Mouse (Mus musculus) myocyte (in vitro differentiated cells): ENCODE measurements around the gene Cdc6. TPM values are rescaled to one million over a fixed set of nuclear protein-coding genes. Genes with fewer than 3 reads are reported as not detected.

Source experiments
- H3K27me3 ChIP-seq: one replicate; pipeline ENCODE4 v1.6.1; 2011; ENCODE audit not compliant: control insufficient read depth, insufficient read depth, insufficient read length
- H3K36me3 ChIP-seq: one replicate; pipeline ENCODE4 v1.6.1; 2011; ENCODE audit not compliant: control insufficient read depth, insufficient read depth
- H3K4me2 ChIP-seq: one replicate; pipeline ENCODE4 v1.6.1; 2011; ENCODE audit warnings: low read depth, control low read depth
- H3K4me3 ChIP-seq: one replicate; pipeline ENCODE4 v1.5.1; 2011; ENCODE audit warnings: mild to moderate bottlenecking, control low read depth, moderate library complexity
- H3K79me2 ChIP-seq: one replicate; pipeline ENCODE4 v1.6.1; 2011; ENCODE audit not compliant: control insufficient read depth, insufficient read depth
- H3ac ChIP-seq: one replicate; pipeline ENCODE4 v1.6.1; 2011; ENCODE audit not compliant: control insufficient read depth, insufficient read length
- CEBPB ChIP-seq: IDR thresholded peaks from 2 replicates; pipeline ENCODE4 v1.6.1; 2011; ENCODE audit warnings: mild to moderate bottlenecking, moderate library complexity; ENCODE audit not compliant: poor library complexity, insufficient read depth, severe bottlenecking
- E2F4 ChIP-seq: IDR thresholded peaks from one replicate; pipeline ENCODE4 v1.6.1; 2011; ENCODE audit warnings: mild to moderate bottlenecking, control low read depth, moderate library complexity; ENCODE audit not compliant: insufficient read depth
- MAX ChIP-seq: IDR thresholded peaks from one replicate; pipeline ENCODE4 v1.6.1; 2011; ENCODE audit warnings: low read depth, mild to moderate bottlenecking, control low read depth
- MYOD1 ChIP-seq, 3 experiments: IDR thresholded peaks; one replicate each; pipeline ENCODE4 v1.6.1; 2011; ENCODE audit warnings: control low read depth in 2 of 3, low read depth in 2 of 3, mild to moderate bottlenecking in 2 of 3, moderate library complexity in 1 of 3; ENCODE audit not compliant: insufficient read length in 2 of 3, control insufficient read depth in 1 of 3
- MYOG ChIP-seq, 3 experiments: IDR thresholded peaks; one replicate each; pipeline ENCODE4 v1.6.1; 2011; ENCODE audit warnings: control low read depth in 2 of 3, low read depth in 2 of 3, mild to moderate bottlenecking in 2 of 3; ENCODE audit not compliant: insufficient read length in 2 of 3, control insufficient read depth in 1 of 3, insufficient read depth in 1 of 3
- POLR2A ChIP-seq: IDR thresholded peaks from one replicate; pipeline ENCODE4 v1.6.1; 2011; ENCODE audit warnings: low read depth, mild to moderate bottlenecking, control low read depth, moderate library complexity; ENCODE audit not compliant: insufficient read length
- POLR2AphosphoS2 ChIP-seq: IDR thresholded peaks from one replicate; pipeline ENCODE4 v1.6.1; 2011; ENCODE audit warnings: low read depth, control low read depth; ENCODE audit not compliant: insufficient read length
- REST ChIP-seq: IDR thresholded peaks from one replicate; pipeline ENCODE4 v1.6.1; 2011; ENCODE audit warnings: mild to moderate bottlenecking, control low read depth, moderate library complexity; ENCODE audit not compliant: insufficient read depth, insufficient read length
- SRF ChIP-seq: IDR thresholded peaks from one replicate; pipeline ENCODE4 v1.6.1; 2011; ENCODE audit warnings: low read depth; ENCODE audit not compliant: control insufficient read depth, insufficient read length
- TCF12 ChIP-seq: IDR thresholded peaks from one replicate; pipeline ENCODE4 v1.6.1; 2011; ENCODE audit warnings: mild to moderate bottlenecking, control low read depth; ENCODE audit not compliant: poor library complexity, insufficient read depth, severe bottlenecking
- TCF3 ChIP-seq: IDR thresholded peaks from one replicate; pipeline ENCODE4 v1.6.1; 2011; ENCODE audit warnings: low read depth, control low read depth; ENCODE audit not compliant: insufficient read length
- USF1 ChIP-seq: IDR thresholded peaks from one replicate; pipeline ENCODE4 v1.6.1; 2011; ENCODE audit warnings: low read depth, mild to moderate bottlenecking, control low read depth, moderate library complexity
- polyA plus RNA-seq: library from polyadenylated mRNA; unstranded; fragments of >200 nt; fragmentation: generic; extraction: Trizol; gene quantifications from one replicate; pipeline ENCODE4 v1.2.1, GENCODE M21; 2012; ENCODE audit warnings: missing spikeins

Cdc6 gene
- polyA plus RNA-seq, 1 experiment = 2.6 TPM

DNA sequence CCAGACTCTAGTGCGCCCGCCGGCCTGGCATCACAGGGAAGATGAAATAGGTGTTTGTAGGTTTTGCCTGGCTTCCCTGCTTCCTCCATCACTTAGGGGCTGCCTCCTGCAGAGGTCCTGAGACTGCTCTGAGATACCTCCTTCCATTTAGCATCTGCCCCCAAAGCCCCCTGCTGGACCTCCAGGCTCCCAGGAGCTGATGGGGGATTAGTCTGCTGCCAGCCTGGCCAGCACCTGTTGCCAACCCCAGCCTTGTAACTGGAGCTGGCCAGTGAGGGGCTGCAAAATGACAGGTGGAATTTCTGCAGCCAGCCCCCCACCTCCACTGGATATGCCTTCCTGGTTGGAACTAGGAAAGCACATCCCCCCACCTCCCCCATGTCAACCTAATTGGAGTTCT, 33.2 kb downstream of the Cdc6 start:
- H3ac ChIP-seq = no peak overlapping the region

DNA sequence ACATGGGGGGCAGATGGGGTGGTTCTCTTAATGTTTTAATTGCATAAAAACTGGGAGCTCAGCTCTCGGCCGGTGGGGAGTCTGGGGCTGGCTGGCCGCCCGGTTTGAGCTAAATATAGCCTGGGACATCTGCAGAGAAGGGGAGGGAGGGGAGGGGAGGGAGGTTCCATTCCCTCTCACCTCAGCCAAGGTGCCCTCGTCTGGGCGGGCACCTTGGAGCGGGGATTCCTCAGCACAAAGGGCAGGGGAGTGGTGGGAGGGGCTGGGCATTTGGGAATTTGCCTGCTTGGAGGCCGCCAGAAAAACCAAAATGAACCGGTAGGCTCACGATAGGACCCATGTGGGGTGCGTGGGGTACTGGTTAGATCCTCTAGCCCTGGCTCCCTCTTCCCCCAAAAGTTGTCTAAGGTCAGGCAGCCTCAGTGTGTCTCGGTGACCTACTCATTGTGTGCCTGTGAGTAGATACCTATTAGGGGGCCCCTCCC, 33.8 kb downstream of the Cdc6 start:
- no peaks in the 10 kb centered on the region for H3K36me3 ChIP-seq
- no peaks in the 10 kb centered on the region for H3K27me3 ChIP-seq
- peak in 1 of 3 experiments; percentile 41 for TF ChIP-seq MYOG (IDR thresholded peaks at IDR 0.05; ENCODE audit: control insufficient read depth in 1 of 3, insufficient read depth in 1 of 3, insufficient read length in 2 of 3, low read depth in 2 of 3)
- TF ChIP-seq POLR2AphosphoS2 = peak; percentile 18
- TF ChIP-seq MYOD1 (IDR thresholded peaks at IDR 0.05; ENCODE audit: control insufficient read depth in 1 of 3, insufficient read length in 2 of 3, low read depth in 2 of 3) = no peak
- peaks cover 68% of the 10 kb centered on the region for H3K79me2 ChIP-seq
- peak overlapping the region; percentile 3 for H3ac ChIP-seq
- peak overlapping the region; percentile 96 for H3K4me2 ChIP-seq
- H3K4me3 ChIP-seq = peak overlapping the region; percentile 73

More for the DNA sequence above, 33.2 kb downstream of the Cdc6 start:
- no peaks in the 10 kb centered on the region for H3K36me3 ChIP-seq
- peak overlapping the region; percentile 73 for H3K4me3 ChIP-seq
- TF ChIP-seq TCF12 (peak; percentile 81), POLR2AphosphoS2 (no peak), MYOD1 (IDR thresholded peaks at IDR 0.05; ENCODE audit: control insufficient read depth in 1 of 3, insufficient read length in 2 of 3, low read depth in 2 of 3) (peak in 2 of 3 experiments; percentile 94 to 96), MYOG (IDR thresholded peaks at IDR 0.05; ENCODE audit: control insufficient read depth in 1 of 3, insufficient read depth in 1 of 3, insufficient read length in 2 of 3, low read depth in 2 of 3) (peak in 2 of 3 experiments; percentile 86 to 94)
- H3K4me2 ChIP-seq = peak overlapping the region; percentile 96
- peaks cover 62% of the 10 kb centered on the region for H3K79me2 ChIP-seq
- no peaks in the 10 kb centered on the region for H3K27me3 ChIP-seq

DNA sequence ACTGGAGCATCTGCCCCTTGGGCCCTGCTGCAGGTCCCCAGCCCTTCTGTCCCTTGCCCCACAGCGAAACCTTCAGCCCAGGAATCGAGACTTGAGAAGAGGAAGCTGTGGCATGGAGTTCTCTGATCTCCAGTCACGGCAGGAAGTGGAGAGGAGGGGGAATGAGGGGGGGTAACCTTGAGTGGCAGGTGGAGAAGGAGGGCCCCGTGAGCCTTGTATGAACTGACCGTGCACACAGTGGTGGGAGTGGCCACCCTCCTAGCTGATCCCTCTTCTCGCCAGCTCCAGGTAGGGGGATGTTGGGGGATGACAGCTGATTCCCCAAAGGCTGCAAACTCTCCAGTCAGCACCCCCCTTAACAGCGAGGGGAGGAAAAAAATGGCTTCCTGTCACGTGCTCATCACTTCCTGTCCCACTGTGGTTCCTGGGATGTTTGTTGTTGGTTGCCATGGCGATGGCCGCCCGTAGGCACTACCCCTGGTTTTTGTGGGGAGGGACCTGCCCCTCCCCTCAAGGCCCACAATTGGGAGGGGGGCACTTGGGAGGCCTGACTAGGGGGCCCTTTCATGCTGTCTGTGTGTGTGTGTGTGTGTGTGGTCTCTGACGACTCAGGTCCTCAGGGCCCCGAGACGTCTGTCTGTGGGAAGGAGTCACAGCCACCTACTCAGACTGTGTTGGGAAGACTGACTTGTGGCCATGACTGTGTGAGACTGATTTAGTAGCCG, 34.4 kb downstream of the Cdc6 start:
- TF ChIP-seq REST (no peak), POLR2AphosphoS2 (peak; percentile 66), MYOD1 (IDR thresholded peaks at IDR 0.05; ENCODE audit: control insufficient read depth in 1 of 3, insufficient read length in 2 of 3, low read depth in 2 of 3) (peak in 2 of 3 experiments; percentile 14 to 61), SRF (no peak), POLR2A (peak; percentile 46), E2F4 (no peak), MAX (no peak), TCF12 (no peak), USF1 (peak; percentile 99), CEBPB (no peak), MYOG (IDR thresholded peaks at IDR 0.05; ENCODE audit: control insufficient read depth in 1 of 3, insufficient read depth in 1 of 3, insufficient read length in 2 of 3, low read depth in 2 of 3) (peak in 1 of 3 experiments; percentile 25), TCF3 (no peak)
- H3K27me3 ChIP-seq = no peaks in the 10 kb centered on the region
- H3K4me2 ChIP-seq = peak overlapping the region; percentile 96
- no peaks in the 10 kb centered on the region for H3K36me3 ChIP-seq
- H3K4me3 ChIP-seq = peak overlapping the region; percentile 73
- peaks cover 72% of the 10 kb centered on the region for H3K79me2 ChIP-seq
- peak overlapping the region; percentile 3 for H3ac ChIP-seq

DNA sequence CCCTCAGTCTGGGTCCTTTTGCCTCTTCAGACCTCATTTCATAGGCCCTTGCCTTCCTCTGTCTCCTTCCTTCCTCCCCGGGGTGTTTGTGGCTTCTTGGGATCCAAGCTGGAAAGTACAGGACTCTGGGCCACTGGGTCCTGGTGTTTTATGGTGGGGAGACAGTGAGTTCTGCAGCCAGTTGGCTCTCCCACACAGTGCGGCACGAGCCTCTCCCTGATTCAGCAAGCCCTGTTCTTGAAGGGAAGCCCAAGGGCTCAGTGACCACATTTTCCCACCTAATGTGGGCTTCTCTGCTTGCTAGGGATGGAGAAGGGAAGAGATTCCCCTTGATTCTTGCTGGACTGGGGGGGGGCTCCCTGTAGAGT, 34.9 kb downstream of the Cdc6 start:
- Histone ChIP-seq H3K4me2 (peak overlapping the region; percentile 96), H3ac (no peak overlapping the region), H3K27me3 (no peaks in the 10 kb centered on the region), H3K4me3 (peak overlapping the region; percentile 73), H3K36me3 (no peaks in the 10 kb centered on the region), H3K79me2 (peaks cover 78% of the 10 kb centered on the region)
- no peak for TF ChIP-seq SRF
- TF ChIP-seq MYOD1 (IDR thresholded peaks at IDR 0.05; ENCODE audit: control insufficient read depth in 1 of 3, insufficient read length in 2 of 3, low read depth in 2 of 3) = no peak
- no peak for TF ChIP-seq MAX
- no peak for TF ChIP-seq POLR2A
- no peak for TF ChIP-seq TCF3
- no peak for TF ChIP-seq MYOG (IDR thresholded peaks at IDR 0.05; ENCODE audit: control insufficient read depth in 1 of 3, insufficient read depth in 1 of 3, insufficient read length in 2 of 3, low read depth in 2 of 3)
- no peak for TF ChIP-seq USF1
- TF ChIP-seq POLR2AphosphoS2 = no peak
- TF ChIP-seq TCF12 = no peak
- no peak for TF ChIP-seq E2F4
- no peak for TF ChIP-seq CEBPB
- TF ChIP-seq REST = no peak
